Mouse (Mus musculus) heart, embryonic 13.5 days (tissue): ENCODE measurements around the gene Slc35e4. TPM values are rescaled to one million over a fixed set of nuclear protein-coding genes. Genes with fewer than 3 reads are reported as not detected.
"Not testable (repeated sequence)": the region's sequence is repeated elsewhere in the genome, so short reads cannot be mapped to it uniquely, and the experiment has no call there.

ENCODE experiments used
- ATAC-seq: fragments of 200-750 bp; cut with Nextera tagmentation; 2 replicates; pipeline ENCODE4 v1.8.0; 2017; ENCODE audit warnings: moderate TSS enrichment; ENCODE audit not compliant: insufficient number of reproducible peaks, low FRiP score, low TSS enrichment; ENCODE audit errors: extremely low read depth
- H3K27ac ChIP-seq: fragments of 300-500 bp; sonication (generic); replicated peaks from 2 replicates; pipeline ENCODE4 v1.5.1; 2015; ENCODE audit warnings: moderate library complexity, mild to moderate bottlenecking, inconsistent platforms
- H3K27me3 ChIP-seq: fragments of 300-500 bp; sonication (generic); replicated peaks from 2 replicates; pipeline ENCODE4 v1.6.1; 2015; ENCODE audit warnings: mild to moderate bottlenecking, inconsistent platforms
- H3K36me3 ChIP-seq: fragments of 300-500 bp; sonication (generic); 2 replicates; pipeline ENCODE4 v1.6.1; 2015; ENCODE audit warnings: mild to moderate bottlenecking, inconsistent platforms
- H3K4me1 ChIP-seq: fragments of 300-500 bp; sonication (generic); 2 replicates; pipeline ENCODE4 v1.6.1; 2015; ENCODE audit warnings: inconsistent platforms
- H3K4me2 ChIP-seq: fragments of 300-500 bp; sonication (generic); 2 replicates; pipeline ENCODE4 v1.6.1; 2015; ENCODE audit warnings: inconsistent platforms, mild to moderate bottlenecking, moderate library complexity
- H3K4me3 ChIP-seq: fragments of 300-500 bp; sonication (generic); 2 replicates; pipeline ENCODE4 v1.5.1; 2015; ENCODE audit warnings: moderate library complexity, mild to moderate bottlenecking, inconsistent platforms
- H3K9ac ChIP-seq: fragments of 300-500 bp; sonication (generic); 2 replicates; pipeline ENCODE4 v1.6.1; 2015; ENCODE audit warnings: inconsistent platforms, mild to moderate bottlenecking, moderate library complexity
- H3K9me3 ChIP-seq: fragments of 300-500 bp; sonication (generic); 2 replicates; pipeline ENCODE4 v1.6.1; 2016; ENCODE audit warnings: inconsistent platforms
- WGBS: fragments of 180-500 bp; shearing (Covaris S2); methylation state at CpG from one replicate; pipeline ENCODE4 v1.1.7; 2015; ENCODE audit warnings: mixed read lengths; 5-methylcytosine and 5-hydroxymethylcytosine counted together
- polyA plus RNA-seq: library from polyadenylated mRNA; unstranded; fragments of >200 nt; fragmentation: Nextera tagmentation; extraction: Ambion mirVana; gene quantifications from 2 replicates; pipeline ENCODE4 v1.2.1, GENCODE M21; 2015

The Slc35e4 gene
- polyA plus RNA-seq, 1 experiment from 2014 or later, result 4.9 TPM

DNA sequence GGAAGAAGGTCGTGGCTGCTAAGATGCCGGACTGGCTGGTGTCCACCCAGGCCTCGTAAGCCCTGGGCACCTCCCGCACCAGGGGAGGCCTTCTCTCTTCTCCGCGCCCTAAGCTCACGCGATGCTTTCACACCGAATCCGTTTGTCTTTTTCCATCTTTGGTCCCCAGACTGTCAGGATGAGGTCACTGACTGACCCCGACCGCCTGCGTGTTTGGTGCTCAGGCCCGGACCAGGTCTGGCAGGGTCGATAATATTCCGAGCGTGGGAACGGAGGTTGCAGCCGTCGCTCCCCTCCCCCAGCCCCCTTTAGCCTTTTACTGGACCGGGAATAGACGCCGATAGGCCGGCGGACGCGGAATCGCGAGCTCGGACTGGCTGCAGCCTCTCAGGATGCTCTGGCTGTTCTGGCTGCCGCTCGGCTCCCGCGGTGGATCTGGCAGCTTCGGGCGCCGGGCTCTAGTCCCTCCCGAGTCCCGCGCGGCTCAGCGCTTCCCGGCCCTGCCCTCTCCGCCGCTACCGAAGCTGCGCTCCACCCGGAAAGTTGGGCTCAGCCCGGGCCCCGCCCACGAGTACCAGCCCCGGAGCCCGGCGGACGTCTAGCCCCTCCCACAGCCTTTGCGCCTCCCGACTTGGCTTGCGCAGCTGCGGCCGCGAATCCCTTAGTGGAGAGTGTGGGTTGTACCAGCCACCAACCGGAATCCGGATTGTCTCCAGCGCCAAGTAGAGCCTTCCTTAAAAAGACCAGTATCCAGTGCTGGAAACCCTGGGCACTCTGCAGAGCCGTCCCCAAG is 952 bp downstream of the Slc35e4 start:
- peak overlapping the region; percentile 82 for H3K9ac ChIP-seq
- H3K27me3 ChIP-seq, result 0 out of 2 replicates have a peak, but pooled peaks cover 3% of the 10 kb centered on the region
- peak; percentile 80 for ATAC-seq
- peaks cover 7% of the 10 kb centered on the region for H3K36me3 ChIP-seq
- H3K27ac ChIP-seq, result peak overlapping the region; percentile 64
- H3K4me2 ChIP-seq, result peak overlapping the region; percentile 85
- H3K4me3 ChIP-seq, result peak overlapping the region; percentile 64
- no peaks in the 10 kb centered on the region for H3K9me3 ChIP-seq
- H3K4me1 ChIP-seq, result peaks cover 58% of the 10 kb centered on the region
- WGBS, result under 1% methylated on average over 65 of the region's 65 CpGs

DNA sequence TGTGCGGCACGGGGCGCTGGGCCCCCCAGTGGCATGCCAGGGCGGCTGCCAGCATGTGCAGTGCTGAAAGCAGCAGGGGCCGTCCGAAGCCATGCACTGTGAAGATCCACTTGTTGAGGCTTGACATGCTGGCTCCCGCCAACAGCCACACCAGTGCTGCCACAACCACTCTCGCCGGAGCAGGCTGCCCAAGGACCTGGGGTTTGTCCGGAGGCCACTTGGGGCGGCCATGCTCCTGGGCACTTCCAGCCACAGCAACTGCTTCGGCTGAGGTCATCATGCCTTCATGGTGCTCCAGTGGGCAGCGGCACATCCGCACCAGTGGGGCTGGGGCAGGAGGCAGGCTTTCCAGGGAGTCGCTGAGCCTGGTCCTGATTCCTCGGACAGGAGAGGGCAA is 1.6 kb downstream of the Slc35e4 start:
- Histone ChIP-seq H3K27ac (peak overlapping the region; percentile 59; the same call in 1 of the 2 replicates), H3K4me3 (peak overlapping the region; percentile 64), H3K9me3 (no peaks in the 10 kb centered on the region), H3K36me3 (peaks cover 7% of the 10 kb centered on the region), H3K4me2 (peak overlapping the region; percentile 85), H3K27me3 (0 out of 2 replicates have a peak, but pooled peaks cover 3% of the 10 kb centered on the region), H3K4me1 (peaks cover 58% of the 10 kb centered on the region), H3K9ac (peak overlapping the region; percentile 82)
- 0 out of 2 replicates have a peak, but pooled peaks have one; percentile 2 for ATAC-seq
- WGBS, result 4% methylated on average over 16 of the region's 16 CpGs

DNA sequence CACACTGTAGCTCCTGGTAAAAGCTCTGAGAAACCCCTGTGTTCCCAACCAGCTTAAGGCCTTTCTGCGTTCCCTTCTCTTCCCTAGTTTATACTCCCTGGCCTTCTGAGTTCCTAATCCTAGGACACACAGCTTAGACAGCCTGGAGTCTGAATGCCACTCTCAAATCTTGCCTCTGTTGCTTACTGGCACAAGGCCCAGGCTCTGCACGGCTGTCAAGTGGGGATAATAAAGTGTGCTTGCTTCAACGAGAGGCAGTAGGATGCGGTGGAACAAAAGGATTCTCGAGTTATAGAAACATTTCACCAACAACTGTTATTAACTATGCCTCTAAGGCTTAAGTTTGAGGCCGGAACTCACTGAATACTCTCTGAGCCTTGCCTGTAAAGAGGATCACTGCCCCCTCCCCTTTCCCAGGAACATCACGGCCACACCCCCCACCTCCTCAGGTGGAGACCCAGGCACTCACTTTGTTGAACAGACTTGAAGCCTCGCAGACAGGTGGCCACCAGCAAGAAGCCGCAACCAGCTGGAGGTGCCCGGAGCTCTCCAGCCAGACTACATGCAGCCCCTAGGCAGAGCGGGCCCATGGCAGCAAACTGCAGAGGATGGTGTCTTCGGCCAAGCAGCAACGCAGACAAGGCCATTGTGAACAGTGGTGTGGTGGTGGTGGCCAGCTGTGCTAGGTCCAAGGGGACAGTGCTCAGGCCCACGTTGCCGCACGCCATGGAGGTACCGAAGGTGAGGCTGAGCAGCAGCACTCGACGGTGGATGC is 2.2 kb downstream of the Slc35e4 start:
- peak overlapping the region; percentile 64 for H3K4me3 ChIP-seq
- H3K9me3 ChIP-seq, result no peaks in the 10 kb centered on the region
- 0 out of 2 replicates have a peak, but pooled peaks cover 3% of the 10 kb centered on the region for H3K27me3 ChIP-seq
- peaks cover 58% of the 10 kb centered on the region for H3K4me1 ChIP-seq
- peaks cover 7% of the 10 kb centered on the region for H3K36me3 ChIP-seq
- peak overlapping the region; percentile 59; the same call in 1 of the 2 replicates for H3K27ac ChIP-seq
- ATAC-seq, result no peak
- H3K4me2 ChIP-seq, result peak overlapping the region; percentile 85
- H3K9ac ChIP-seq, result peak overlapping the region; percentile 82
- WGBS, result 18% methylated on average over 19 of the region's 19 CpGs

DNA sequence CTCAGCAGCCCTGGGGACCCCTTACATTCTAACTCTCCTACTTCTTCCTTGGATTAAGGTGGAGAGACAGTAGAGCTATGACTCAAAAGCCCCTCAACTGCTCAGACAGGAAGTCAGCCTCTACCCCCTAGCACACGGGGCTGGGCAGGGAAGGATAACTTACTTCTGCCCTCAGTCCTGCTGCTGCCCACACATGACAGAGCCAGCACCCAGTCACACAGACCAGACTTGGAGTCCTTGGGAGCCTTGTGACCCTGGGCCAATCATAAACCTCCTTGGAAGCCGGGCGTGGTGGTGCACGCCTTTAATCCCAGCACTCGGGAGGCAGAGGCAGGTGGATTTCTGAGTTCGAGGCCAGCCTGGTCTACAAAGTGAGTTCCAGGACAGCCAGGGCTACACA is 3.0 kb downstream of the Slc35e4 start:
- H3K27me3 ChIP-seq, H3K9me3 ChIP-seq, H3K36me3 ChIP-seq, ATAC-seq: not testable (repeated sequence)
- Histone ChIP-seq H3K4me3 (peak overlapping the region; percentile 64; the same call in 1 of the 2 replicates), H3K9ac (peak overlapping the region; percentile 55), H3K4me1 (peaks cover 58% of the 10 kb centered on the region), H3K27ac (peak overlapping the region; percentile 63), H3K4me2 (peak overlapping the region; percentile 85)
- WGBS, result 81% methylated on average over 6 of the region's 6 CpGs

DNA sequence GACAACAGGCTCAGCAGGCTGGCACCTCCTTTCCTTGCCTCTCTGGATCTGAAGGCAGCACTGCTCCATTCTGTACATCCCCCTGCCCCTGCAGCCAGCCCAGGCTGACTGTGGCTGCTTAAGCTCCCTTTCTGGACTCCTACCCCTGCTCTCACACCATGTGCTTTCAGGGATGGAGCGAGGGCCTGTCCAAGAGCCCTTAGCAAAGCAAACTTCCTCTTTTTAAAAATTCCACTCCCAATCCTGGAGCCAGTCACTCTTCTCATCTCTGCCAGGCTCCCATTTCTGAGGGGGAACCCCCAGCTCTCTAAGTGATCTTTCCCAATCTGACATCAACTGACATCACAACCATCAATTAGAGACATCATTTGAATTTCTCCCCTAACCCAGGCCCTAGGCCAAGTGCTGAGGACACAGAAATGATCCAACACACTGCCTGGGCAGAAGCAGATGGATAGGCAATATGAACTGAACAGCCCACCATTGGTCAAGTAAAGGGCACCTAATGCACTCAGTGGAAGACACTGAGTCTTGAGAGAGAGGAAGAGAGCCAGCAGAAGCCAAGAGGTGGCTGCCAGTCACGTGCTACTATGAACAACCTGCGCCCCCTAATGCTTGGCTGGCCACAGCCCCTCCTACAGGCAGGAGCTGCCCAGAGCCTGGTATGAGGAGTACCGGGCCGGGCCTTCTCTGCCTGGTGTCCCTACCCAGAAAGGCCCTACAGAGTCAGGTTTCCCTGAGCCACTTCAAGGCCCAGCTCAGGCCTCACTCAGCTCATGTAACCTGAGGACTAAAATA is 3.8 kb downstream of the Slc35e4 start:
- H3K9me3 ChIP-seq, result no peaks in the 10 kb centered on the region
- no peak overlapping the region for H3K4me3 ChIP-seq
- 0 out of 2 replicates have a peak, but pooled peaks cover 3% of the 10 kb centered on the region for H3K27me3 ChIP-seq
- H3K9ac ChIP-seq, result peak overlapping the region; percentile 55
- H3K36me3 ChIP-seq, result peaks cover 15% of the 10 kb centered on the region
- peak overlapping the region; percentile 63 for H3K27ac ChIP-seq
- peaks cover 52% of the 10 kb centered on the region for H3K4me1 ChIP-seq
- ATAC-seq, result no peak
- H3K4me2 ChIP-seq, result peak overlapping the region; percentile 85
- 46% methylated on average over 5 of the region's 5 CpGs for WGBS

DNA sequence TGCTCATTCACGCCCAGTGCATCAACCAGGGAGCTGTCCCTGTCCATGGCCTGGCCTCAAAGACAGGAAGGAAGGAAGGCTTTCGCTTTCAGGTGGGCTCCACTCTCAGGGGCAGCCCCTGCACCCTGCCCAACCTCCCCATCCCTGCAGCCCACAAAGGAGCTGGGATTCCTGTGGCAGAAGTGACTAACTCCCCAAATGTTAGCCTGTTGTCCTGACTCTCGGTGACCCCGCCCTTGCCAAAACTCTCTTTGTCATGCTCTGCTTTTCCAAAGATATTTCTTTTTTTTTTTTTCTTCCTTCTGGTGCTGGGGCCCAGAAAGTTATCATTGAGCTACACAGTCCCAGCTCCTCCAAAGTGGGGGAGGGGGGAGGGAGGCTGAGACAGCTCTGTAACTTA is 5.2 kb downstream of the Slc35e4 start:
- Histone ChIP-seq H3K27me3 (0 out of 2 replicates have a peak, but pooled peaks cover 3% of the 10 kb centered on the region), H3K27ac (no peak overlapping the region)
- 83% methylated on average over 4 of the region's 4 CpGs for WGBS

DNA sequence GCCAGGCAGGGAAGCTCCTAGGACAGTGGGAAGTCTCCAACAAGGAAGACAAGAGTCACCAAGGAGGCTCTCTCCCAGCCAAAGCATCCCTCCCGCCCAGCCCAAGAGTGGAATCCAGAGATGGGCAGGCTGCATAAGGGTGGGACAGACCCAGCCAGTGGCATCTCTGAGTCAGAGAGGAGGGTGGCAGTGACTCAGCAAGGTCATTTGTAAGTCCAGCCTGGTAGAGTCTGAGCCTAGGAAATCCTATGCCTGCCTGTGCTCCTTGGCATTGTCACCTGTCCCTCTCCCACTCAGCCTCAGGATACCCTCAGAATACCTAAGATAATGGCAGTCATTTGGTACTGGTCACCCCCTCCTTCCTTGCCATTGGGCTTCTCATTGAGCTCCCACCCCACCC is 9.0 kb downstream of the Slc35e4 start:
- Histone ChIP-seq H3K27ac (no peak overlapping the region), H3K9ac (no peak overlapping the region), H3K27me3 (no peaks in the 10 kb centered on the region), H3K4me1 (peaks cover 14% of the 10 kb centered on the region), H3K36me3 (peaks cover 15% of the 10 kb centered on the region), H3K4me2 (no peak overlapping the region), H3K4me3 (no peak overlapping the region), H3K9me3 (no peaks in the 10 kb centered on the region)
- ATAC-seq, result no peak
- 69% methylated on average over 1 of the region's 1 CpGs for WGBS

More for the DNA sequence above, 5.2 kb downstream of the Slc35e4 start:
- no peak overlapping the region for H3K4me2 ChIP-seq
- no peaks in the 10 kb centered on the region for H3K9me3 ChIP-seq
- peaks cover 44% of the 10 kb centered on the region for H3K4me1 ChIP-seq
- H3K36me3 ChIP-seq, result peaks cover 15% of the 10 kb centered on the region
- no peak overlapping the region for H3K4me3 ChIP-seq
- H3K9ac ChIP-seq, result no peak overlapping the region
- ATAC-seq, result no peak

DNA sequence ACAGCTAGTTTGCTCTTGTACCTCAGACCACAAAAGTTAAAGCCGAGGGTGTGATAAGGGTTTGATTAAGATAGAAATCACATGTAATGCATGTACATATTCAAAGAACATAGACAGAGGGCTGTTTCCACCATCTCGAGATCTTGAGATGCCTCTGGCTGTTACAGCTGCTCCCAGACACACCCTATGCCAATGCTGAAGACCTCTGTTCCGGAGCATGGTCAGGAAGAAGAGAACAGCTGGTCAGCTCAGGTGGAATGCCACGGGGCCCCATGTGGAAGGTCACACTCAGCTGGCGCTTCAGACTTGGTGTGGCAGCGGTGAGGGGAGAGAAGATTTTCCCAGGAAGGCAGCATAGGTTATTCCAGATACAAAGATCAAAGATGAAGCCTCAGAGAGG is 9.8 kb downstream of the Slc35e4 start:
- H3K27ac ChIP-seq, result no peak overlapping the region
- no peak overlapping the region for H3K4me3 ChIP-seq
- H3K36me3 ChIP-seq, result peaks cover 15% of the 10 kb centered on the region
- no peaks in the 10 kb centered on the region for H3K27me3 ChIP-seq
- 76% methylated on average over 6 of the region's 6 CpGs for WGBS
- ATAC-seq, result no peak
- H3K4me1 ChIP-seq, result peaks cover 13% of the 10 kb centered on the region
- no peak overlapping the region for H3K9ac ChIP-seq
- no peak overlapping the region for H3K4me2 ChIP-seq
- H3K9me3 ChIP-seq, result no peaks in the 10 kb centered on the region

DNA sequence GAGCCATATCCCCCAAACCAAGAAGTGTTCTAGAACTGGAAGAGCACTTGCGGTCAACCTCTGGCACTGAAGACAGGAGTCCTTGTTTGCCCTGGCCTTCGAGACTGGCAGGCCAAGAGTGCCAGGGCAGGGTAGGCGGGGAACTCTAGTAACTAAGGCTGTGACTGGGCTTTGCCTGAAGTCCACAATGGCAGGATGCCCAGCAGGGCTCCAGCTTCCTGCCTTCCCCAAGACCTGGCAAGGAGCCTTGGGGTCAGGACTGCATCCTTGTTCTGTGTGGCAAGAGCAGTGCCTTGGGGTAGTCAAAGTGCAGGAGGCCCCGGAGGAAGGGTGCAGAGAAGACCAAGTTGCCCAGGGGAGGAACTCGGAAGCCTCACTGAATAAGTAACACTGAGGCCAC is 11.4 kb downstream of the Slc35e4 start:
- no peak overlapping the region for H3K9ac ChIP-seq
- ATAC-seq, result no peak

DNA sequence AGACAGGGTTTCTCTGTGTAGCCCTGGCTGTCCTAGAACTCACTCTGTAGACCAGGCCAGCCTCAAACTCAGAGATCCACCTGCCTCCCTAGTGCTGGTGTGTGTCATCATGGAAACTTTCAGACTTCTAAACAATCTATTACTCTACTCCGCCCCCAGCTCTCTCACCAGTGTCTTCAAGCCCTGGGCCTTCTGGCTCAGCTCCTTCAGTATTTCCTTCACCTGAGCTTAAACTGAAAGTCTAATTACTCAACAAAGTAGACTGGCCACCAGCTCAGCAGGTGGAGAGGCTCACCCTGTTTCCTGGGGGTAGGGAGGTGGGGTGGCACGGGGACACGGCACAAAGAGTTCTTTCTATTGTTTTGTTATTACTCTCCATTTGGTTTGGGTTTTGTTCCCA is 11.9 kb downstream of the Slc35e4 start:
- Histone ChIP-seq H3K9me3 (no peaks in the 10 kb centered on the region), H3K36me3 (peaks cover 36% of the 10 kb centered on the region), H3K27ac (no peak overlapping the region), H3K9ac (no peak overlapping the region), H3K4me2 (no peak overlapping the region), H3K4me3 (no peak overlapping the region), H3K4me1 (peaks cover 10% of the 10 kb centered on the region), H3K27me3 (no peaks in the 10 kb centered on the region)
- no peak for ATAC-seq
- 87% methylated on average over 3 of the region's 3 CpGs for WGBS

More for the DNA sequence above, 11.4 kb downstream of the Slc35e4 start:
- H3K4me1 ChIP-seq, result peaks cover 10% of the 10 kb centered on the region
- no peak overlapping the region for H3K4me3 ChIP-seq
- no peak overlapping the region for H3K27ac ChIP-seq
- no peak overlapping the region for H3K4me2 ChIP-seq
- peaks cover 31% of the 10 kb centered on the region for H3K36me3 ChIP-seq
- no peaks in the 10 kb centered on the region for H3K9me3 ChIP-seq
- no peaks in the 10 kb centered on the region for H3K27me3 ChIP-seq
- WGBS, result 61% methylated on average over 5 of the region's 5 CpGs

DNA sequence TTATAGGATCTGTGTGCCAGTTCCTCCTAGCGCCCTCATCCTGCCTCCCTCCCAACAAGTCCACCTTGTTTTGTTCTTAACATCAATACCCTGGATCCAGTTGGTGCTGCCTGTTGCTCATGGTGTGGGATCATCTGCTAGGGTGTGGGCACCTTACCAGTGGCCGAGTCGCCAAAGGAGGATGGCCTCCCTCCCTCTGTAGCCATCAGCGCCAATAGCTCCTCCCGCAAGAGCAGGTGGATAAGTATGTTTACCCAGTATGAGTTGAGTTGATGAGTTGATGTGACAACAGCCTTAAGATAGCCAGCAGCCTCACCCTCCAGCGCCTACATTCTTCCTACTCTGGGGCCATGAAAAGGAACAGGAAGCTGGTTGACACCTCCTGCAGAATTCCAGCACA is 14.2 kb downstream of the Slc35e4 start:
- WGBS, result 58% methylated on average over 6 of the region's 6 CpGs
- H3K4me3 ChIP-seq, result no peak overlapping the region
- peaks cover 28% of the 10 kb centered on the region for H3K36me3 ChIP-seq
- no peak overlapping the region for H3K4me2 ChIP-seq
- H3K27ac ChIP-seq, result no peak overlapping the region
- H3K27me3 ChIP-seq, result no peaks in the 10 kb centered on the region
- peaks cover 19% of the 10 kb centered on the region for H3K4me1 ChIP-seq
- no peak overlapping the region for H3K9ac ChIP-seq
- H3K9me3 ChIP-seq, result no peaks in the 10 kb centered on the region
- ATAC-seq, result no peak
